Mouse (Mus musculus) limb, embryonic 14.5 days (tissue): Measurements from ENCODE around the gene Gm10322. TPM values are rescaled to one million over a fixed set of nuclear protein-coding genes. Genes with fewer than 3 reads are reported as not detected.
A peak's percentile ranks its signal among the peaks of the same experiment; 100 is the strongest.

Experiments
- ATAC-seq: fragments of 200-750 bp; cut with Nextera tagmentation; 2 replicates; pipeline ENCODE4 v1.8.0; 2017; ENCODE audit warnings: low read depth, moderate number of reproducible peaks, moderate TSS enrichment; ENCODE audit not compliant: low FRiP score
- DNase-seq: peaks from one replicate; pipeline ENCODE4 v3.0.0-alpha.2; 2015; ENCODE audit warnings: low spot score
- H3K27ac ChIP-seq: fragments of 300-500 bp; sonication (generic); replicated peaks from 2 replicates; pipeline ENCODE4 v1.5.1; 2014; ENCODE audit warnings: low read depth, mild to moderate bottlenecking, low read length, moderate library complexity, mixed read lengths
- H3K27me3 ChIP-seq: fragments of 300-500 bp; sonication (generic); 2 replicates; pipeline ENCODE4 v1.6.1; 2014; ENCODE audit warnings: low read length, mixed read lengths; ENCODE audit not compliant: control insufficient read depth, insufficient read depth
- H3K36me3 ChIP-seq: fragments of 300-500 bp; sonication (generic); 2 replicates; pipeline ENCODE4 v1.6.1; 2014; ENCODE audit warnings: mild to moderate bottlenecking, low read length, moderate library complexity, mixed read lengths; ENCODE audit not compliant: control insufficient read depth, insufficient read depth
- H3K4me1 ChIP-seq: fragments of 300-500 bp; sonication (generic); 2 replicates; pipeline ENCODE4 v1.6.1; 2014; ENCODE audit warnings: antibody characterized with exemption, low read length, mixed read lengths; ENCODE audit not compliant: control insufficient read depth, insufficient read depth
- H3K4me2 ChIP-seq: fragments of 300-500 bp; sonication (generic); replicated peaks from 2 replicates; pipeline ENCODE4 v1.6.1; 2014; ENCODE audit warnings: low read depth, mild to moderate bottlenecking, low read length, moderate library complexity; ENCODE audit not compliant: severe bottlenecking
- H3K4me3 ChIP-seq: fragments of 300-500 bp; sonication (generic); replicated peaks from 2 replicates; pipeline ENCODE4 v1.5.1; 2014; ENCODE audit warnings: low read length
- H3K9ac ChIP-seq: fragments of 300-500 bp; sonication (generic); 2 replicates; pipeline ENCODE4 v1.6.1; 2014; ENCODE audit warnings: mild to moderate bottlenecking, low read depth, low read length, moderate library complexity; ENCODE audit not compliant: severe bottlenecking
- H3K9me3 ChIP-seq: fragments of 300-500 bp; sonication (generic); 2 replicates; pipeline ENCODE4 v1.6.1; 2016; ENCODE audit warnings: low read length; ENCODE audit not compliant: control insufficient read depth
- POLR2A ChIP-seq: fragments of 200-500 bp; IDR thresholded peaks from 2 replicates; pipeline ENCODE4 v1.8.0; 2012; ENCODE audit warnings: inconsistent platforms, mild to moderate bottlenecking, moderate library complexity, borderline replicate concordance; ENCODE audit not compliant: insufficient read depth, insufficient read length; ENCODE audit errors: extremely low read depth
- WGBS: fragments of 180-500 bp; shearing (Covaris S2); extraction: QIAGEN DNeasy Blood & Tissue Kit; methylation state at CpG from one replicate; pipeline ENCODE4 v1.1.7; 2014; 5-methylcytosine and 5-hydroxymethylcytosine counted together
- polyA plus RNA-seq, 2 experiments: library from polyadenylated mRNA; depleted of rRNA in 1 of 2; stranded (reverse) in 1 of 2; unstranded in 1 of 2; fragments of >200 nt; fragmentation: Nextera tagmentation in 1 of 2; extraction: Ambion mirVana in 1 of 2; gene quantifications; 2 replicates each; pipeline versions ENCODE4 v1.2.1 to v1.2.3; 2012 to 2014

Gene Gm10322
- polyA plus RNA-seq, 2 experiments: not detected

GRCm38 (mm10) chr10:59600516-59600915 lies 15.3 kb upstream of the Gm10322 start:
- TF ChIP-seq POLR2A: no peak
- no peak overlapping the region for H3K4me2 ChIP-seq
- no peak overlapping the region for H3K4me3 ChIP-seq
- H3K27me3 ChIP-seq: no peaks in the 10 kb centered on the region
- H3K9ac ChIP-seq: no peak overlapping the region
- peaks cover 14% of the 10 kb centered on the region for H3K4me1 ChIP-seq
- no peaks in the 10 kb centered on the region for H3K9me3 ChIP-seq
- WGBS: 68% methylated on average over 8 of the region's 8 CpGs
- no peak overlapping the region for H3K27ac ChIP-seq
- H3K36me3 ChIP-seq: peaks cover 18% of the 10 kb centered on the region
- ATAC-seq (no peak), DNase-seq (no peak)

DNA sequence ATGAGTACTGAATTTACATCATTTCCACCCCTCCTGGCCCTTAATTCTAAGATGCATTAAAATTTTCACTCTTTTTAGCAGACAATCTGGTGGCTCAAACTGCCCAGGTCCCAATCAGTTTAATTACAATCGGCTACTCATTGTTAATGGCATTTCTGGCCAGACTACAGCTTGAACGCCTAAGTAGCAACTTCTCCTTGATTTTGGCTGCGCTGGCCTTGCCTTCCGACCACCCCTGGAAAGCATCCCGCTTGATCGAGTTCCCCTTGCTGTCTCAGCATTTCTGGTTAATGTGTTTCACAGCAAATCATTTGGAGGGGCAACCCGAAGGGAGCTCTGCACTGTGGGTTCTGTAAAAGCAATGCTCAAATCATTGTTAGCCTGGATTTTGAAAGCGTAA lies 13.8 kb upstream of the Gm10322 start:
- DNase-seq (no peak), ATAC-seq (no peak)
- H3K27me3 ChIP-seq: no peaks in the 10 kb centered on the region
- H3K4me3 ChIP-seq: no peak overlapping the region
- no peak for TF ChIP-seq POLR2A
- no peak overlapping the region for H3K27ac ChIP-seq
- H3K36me3 ChIP-seq: peaks cover 18% of the 10 kb centered on the region
- whole genome bisulfite sequencing: 48% methylated on average over 8 of the region's 8 CpGs
- H3K4me1 ChIP-seq: peaks cover 14% of the 10 kb centered on the region
- no peak overlapping the region for H3K4me2 ChIP-seq
- no peak overlapping the region for H3K9ac ChIP-seq
- H3K9me3 ChIP-seq: no peaks in the 10 kb centered on the region

GRCm38 (mm10) chr10:59602891-59603290 lies 13.0 kb upstream of the Gm10322 start:
- TF ChIP-seq POLR2A: no peak
- ATAC-seq: no peak
- DNase-seq: peak; percentile 50
- H3K36me3 ChIP-seq: peaks cover 13% of the 10 kb centered on the region
- H3K9me3 ChIP-seq: no peaks in the 10 kb centered on the region
- H3K27ac ChIP-seq: no peak overlapping the region
- 75% methylated on average over 14 of the region's 14 CpGs for WGBS
- no peak overlapping the region for H3K4me3 ChIP-seq
- no peak overlapping the region for H3K9ac ChIP-seq
- no peaks in the 10 kb centered on the region for H3K27me3 ChIP-seq
- H3K4me1 ChIP-seq: peaks cover 14% of the 10 kb centered on the region
- H3K4me2 ChIP-seq: no peak overlapping the region

DNA sequence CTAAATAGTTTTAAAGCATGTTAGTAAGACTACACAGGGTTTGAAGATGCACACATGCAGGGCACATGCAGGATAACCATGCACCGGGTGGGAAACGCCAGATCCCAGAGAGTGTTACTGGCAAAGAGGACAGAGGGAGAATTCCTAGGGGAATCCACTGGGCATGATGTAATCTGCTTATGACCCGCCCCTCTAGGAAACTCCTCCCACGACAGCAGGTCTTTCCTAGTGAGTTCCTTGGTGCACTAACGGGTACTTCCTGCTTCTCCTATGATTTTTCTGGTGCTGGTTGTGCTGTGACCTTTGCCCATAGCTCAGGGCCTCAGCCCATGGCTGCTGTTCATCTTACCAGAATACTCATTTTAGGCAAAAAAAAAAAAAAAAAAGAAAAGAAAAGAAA lies 12.0 kb upstream of the Gm10322 start:
- H3K9ac ChIP-seq: no peak overlapping the region
- no peak overlapping the region for H3K4me2 ChIP-seq
- peaks cover 16% of the 10 kb centered on the region for H3K4me1 ChIP-seq
- no peak overlapping the region for H3K4me3 ChIP-seq
- H3K27me3 ChIP-seq: no peaks in the 10 kb centered on the region
- H3K36me3 ChIP-seq: peaks cover 8% of the 10 kb centered on the region
- no peaks in the 10 kb centered on the region for H3K9me3 ChIP-seq
- 55% methylated on average over 5 of the region's 5 CpGs for WGBS
- no peak for TF ChIP-seq POLR2A
- ATAC-seq (no peak), DNase-seq (no peak)
- H3K27ac ChIP-seq: no peak overlapping the region

DNA sequence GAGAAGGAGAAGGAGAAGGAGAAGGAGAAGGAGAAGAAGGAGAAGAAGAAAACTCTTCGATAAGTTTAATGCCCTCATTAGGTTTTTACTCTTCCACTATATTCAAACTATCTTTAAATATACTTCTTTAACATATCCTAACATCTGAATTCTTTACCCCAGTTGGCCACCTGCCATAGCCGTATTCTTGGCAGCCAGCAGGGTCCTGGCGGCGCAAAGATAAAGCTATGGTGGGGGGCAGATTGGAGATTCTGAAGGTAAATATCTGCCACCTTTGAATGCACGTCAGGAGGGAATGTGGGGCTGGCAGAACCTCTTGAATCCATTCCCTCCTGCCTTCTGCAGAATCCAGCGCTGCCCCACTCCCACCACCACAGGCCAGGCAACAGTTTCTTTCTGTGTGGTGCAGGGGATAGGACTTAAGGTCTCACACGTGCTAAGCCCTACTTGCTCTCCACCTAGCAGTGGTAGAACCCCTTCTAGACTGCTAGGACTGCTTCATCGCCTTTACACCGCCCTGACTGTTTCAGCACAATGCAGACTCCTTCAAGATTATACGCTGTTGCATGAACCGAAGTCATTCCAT lies 10.9 kb upstream of the Gm10322 start:
- Histone ChIP-seq H3K4me3 (no peak overlapping the region), H3K4me2 (no peak overlapping the region), H3K27ac (no peak overlapping the region), H3K4me1 (peaks cover 16% of the 10 kb centered on the region), H3K36me3 (peaks cover 4% of the 10 kb centered on the region; the same call in 1 of the 2 replicates), H3K9ac (no peak overlapping the region), H3K27me3 (no peaks in the 10 kb centered on the region), H3K9me3 (no peaks in the 10 kb centered on the region)
- WGBS: 70% methylated on average over 11 of the region's 11 CpGs
- ATAC-seq: no peak
- DNase-seq: no peak
- no peak for TF ChIP-seq POLR2A
